Mouse (Mus musculus) megakaryocyte, embryonic 14.5 days (primary cell): Measurements from ENCODE around the gene Pcbp1. TPM values are rescaled to one million over a fixed set of nuclear protein-coding genes. Genes with fewer than 3 reads are reported as not detected.
A peak's percentile ranks its signal among the peaks of the same experiment; 100 is the strongest.
"Not testable (repeated sequence)": the region's sequence is repeated elsewhere in the genome, so short reads cannot be mapped to it uniquely, and the experiment has no call there.

Experiments
- H3K27me3 ChIP-seq: replicated peaks from 2 replicates; pipeline ENCODE3; 2012; ENCODE audit warnings: inconsistent platforms
- H3K36me3 ChIP-seq: replicated peaks from 2 replicates; pipeline ENCODE3; 2012; ENCODE audit warnings: low read length, inconsistent platforms, mixed read lengths
- H3K4me1 ChIP-seq: 2 replicates; pipeline ENCODE4 v1.6.1; 2012; ENCODE audit warnings: inconsistent platforms
- H3K4me3 ChIP-seq: replicated peaks from 2 replicates; pipeline ENCODE3; 2012; ENCODE audit warnings: moderate library complexity, mild to moderate bottlenecking, inconsistent platforms
- H3K9me3 ChIP-seq: 2 replicates; pipeline ENCODE4 v1.6.1; 2012; ENCODE audit warnings: inconsistent platforms
- FLI1 ChIP-seq: IDR thresholded peaks from 2 replicates; pipeline ENCODE4 v1.6.1; 2012; ENCODE audit warnings: low read length, inconsistent platforms, mixed read lengths
- GATA1 ChIP-seq: IDR thresholded peaks from 3 replicates; pipeline ENCODE4 v1.6.1; 2012; ENCODE audit warnings: mixed read lengths, low read length, inconsistent platforms, borderline replicate concordance
- polyA plus RNA-seq: library from polyadenylated mRNA; stranded (reverse); fragments of >175 nt; gene quantifications from 2 replicates; pipeline ENCODE4 v1.2.3, GENCODE M21; 2012; ENCODE audit warnings: low replicate concordance; ENCODE audit not compliant: insufficient read depth

Pcbp1 gene
- polyA plus RNA-seq, 1 experiment, result 984 TPM

DNA sequence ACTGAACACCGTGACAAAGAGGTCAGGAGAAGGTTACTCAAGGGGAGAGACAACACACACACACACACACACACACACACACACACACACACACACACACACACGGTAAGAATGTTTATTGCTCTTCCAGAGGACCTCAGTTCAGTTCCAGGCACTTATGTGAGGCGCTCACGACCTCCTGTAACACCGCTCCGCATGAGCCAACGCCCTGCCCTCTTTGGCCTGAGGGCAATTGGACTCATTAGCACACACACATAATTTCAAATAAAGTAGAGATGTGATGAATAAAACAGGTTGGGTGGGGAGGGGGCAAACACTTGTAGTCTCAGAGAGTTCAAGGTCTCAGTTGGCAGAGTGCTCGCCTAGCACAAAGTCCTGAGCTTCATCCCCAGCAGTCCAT, 30.0 kb downstream of the Pcbp1 start:
- Histone ChIP-seq H3K9me3 (peaks cover 4% of the 10 kb centered on the region), H3K4me3 (no peak overlapping the region), H3K4me1 (peaks cover 46% of the 10 kb centered on the region), H3K27me3 (no peaks in the 10 kb centered on the region), H3K36me3 (no peaks in the 10 kb centered on the region)
- no peak for TF ChIP-seq GATA1
- no peak for TF ChIP-seq FLI1

DNA sequence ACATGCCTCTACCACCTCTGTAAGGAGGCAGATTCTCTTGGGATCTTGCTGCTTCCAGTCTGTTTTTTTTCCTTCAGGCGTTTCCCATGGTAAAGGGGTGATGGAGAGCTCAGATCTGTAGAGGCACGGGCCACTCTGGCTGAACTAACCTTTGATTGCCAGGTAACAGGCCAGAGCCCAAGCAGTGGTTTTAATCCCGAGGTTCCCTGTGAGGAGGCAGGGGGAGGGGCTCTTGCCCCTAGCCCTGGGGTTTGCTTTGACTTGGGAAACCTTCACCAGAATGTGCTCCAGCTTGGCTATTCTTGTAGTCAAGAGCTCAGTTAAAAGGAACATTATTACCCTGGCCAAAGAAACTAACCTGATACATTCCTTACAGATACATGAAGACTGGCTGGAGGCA, 30.5 kb downstream of the Pcbp1 start:
- Histone ChIP-seq H3K36me3 (no peaks in the 10 kb centered on the region), H3K9me3 (peaks cover 4% of the 10 kb centered on the region), H3K27me3 (no peaks in the 10 kb centered on the region), H3K4me1 (peaks cover 46% of the 10 kb centered on the region), H3K4me3 (no peak overlapping the region)
- TF ChIP-seq FLI1 (no peak), GATA1 (no peak)

DNA sequence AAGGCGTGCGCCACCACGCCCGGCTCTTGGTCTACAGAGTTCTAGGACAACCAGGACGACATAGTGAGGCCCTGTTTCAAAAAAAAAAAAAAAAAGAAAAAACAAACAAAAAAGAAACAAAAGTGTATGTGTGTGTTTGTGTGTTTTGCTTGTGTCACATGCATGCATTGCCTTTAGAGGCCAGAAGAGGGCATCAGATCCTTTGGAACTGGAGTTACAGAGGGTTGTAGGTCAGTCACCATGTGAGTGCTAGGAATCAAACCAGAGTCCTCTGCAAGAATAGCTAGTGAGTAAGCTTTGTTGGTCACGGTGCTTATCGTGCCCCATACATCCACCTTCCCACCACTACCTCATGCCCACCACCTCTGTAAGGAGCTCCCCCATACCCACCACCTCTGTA, 31.4 kb downstream of the Pcbp1 start:
- peaks cover 44% of the 10 kb centered on the region for H3K4me1 ChIP-seq

DNA sequence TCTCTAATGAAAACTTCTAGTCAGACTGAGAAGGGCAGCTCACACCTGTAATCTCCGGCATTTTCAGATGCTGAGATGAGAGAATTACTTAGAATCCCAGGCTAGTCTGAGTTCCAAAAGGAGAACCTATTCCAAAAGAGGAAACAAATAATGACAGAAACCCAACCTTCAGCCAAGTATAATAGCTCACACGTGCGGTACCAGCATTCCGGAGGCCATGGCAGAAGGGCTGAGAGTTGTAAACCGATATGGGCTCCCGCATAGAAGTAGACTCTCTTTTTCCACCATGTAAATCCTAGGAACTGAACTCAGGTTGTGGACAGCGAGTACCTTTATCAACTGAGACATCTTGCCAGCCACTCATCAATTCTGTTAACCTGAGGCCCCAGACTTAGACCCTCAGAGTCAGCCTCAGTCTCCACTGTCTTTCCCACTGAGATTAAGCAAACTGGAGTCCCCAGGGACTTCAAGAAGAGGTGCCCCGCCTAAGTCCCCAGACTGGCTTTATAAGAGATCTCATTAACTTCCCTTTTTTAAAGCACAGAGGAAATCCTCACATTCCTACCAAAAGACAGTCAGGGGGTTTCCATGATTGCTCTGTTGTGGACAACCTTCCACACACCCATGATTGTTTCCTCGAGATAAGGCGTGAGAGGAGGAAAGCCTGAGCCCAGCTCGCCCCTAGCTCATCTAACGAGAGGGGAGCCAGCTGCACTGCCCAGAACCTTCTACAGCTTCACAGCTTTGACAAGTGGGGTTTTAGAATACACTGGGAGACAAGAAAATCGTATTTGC, 32.5 kb downstream of the Pcbp1 start:
- Histone ChIP-seq H3K9me3 (peaks cover 4% of the 10 kb centered on the region), H3K4me1 (peaks cover 35% of the 10 kb centered on the region)

More for the DNA sequence above, 31.4 kb downstream of the Pcbp1 start:
- TF ChIP-seq FLI1 (no peak), GATA1 (no peak)
- H3K9me3 ChIP-seq, result peaks cover 4% of the 10 kb centered on the region
- H3K4me3 ChIP-seq, result no peak overlapping the region
- H3K36me3 ChIP-seq, result no peaks in the 10 kb centered on the region
- H3K27me3 ChIP-seq, result no peaks in the 10 kb centered on the region

DNA sequence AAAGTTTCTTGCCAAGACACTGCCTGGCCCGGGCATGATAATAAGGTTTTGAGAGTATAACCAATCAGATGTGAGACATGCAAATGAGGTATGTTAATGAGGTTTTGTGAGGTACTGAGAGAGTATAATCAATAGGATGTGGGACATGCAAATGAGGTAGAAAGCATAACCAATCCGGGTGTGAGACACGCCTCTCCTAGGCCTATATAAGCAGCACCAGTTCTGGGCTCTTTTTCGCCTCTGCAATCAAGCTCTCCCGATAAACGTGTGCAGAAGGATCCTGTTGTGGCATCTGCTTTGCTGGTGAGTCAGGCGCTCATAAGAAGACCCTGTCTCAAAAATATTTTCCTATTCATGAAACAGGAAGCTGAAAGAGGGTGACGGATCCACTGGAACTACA, 35.7 kb downstream of the Pcbp1 start:
- H3K9me3 ChIP-seq, H3K4me3 ChIP-seq, H3K36me3 ChIP-seq, H3K27me3 ChIP-seq: not testable (repeated sequence)
- peaks cover 40% of the 10 kb centered on the region for H3K4me1 ChIP-seq

More for the DNA sequence above, 32.5 kb downstream of the Pcbp1 start:
- no peaks in the 10 kb centered on the region for H3K27me3 ChIP-seq
- no peak for TF ChIP-seq GATA1
- no peak for TF ChIP-seq FLI1
- peak overlapping the region; percentile 59 for H3K4me3 ChIP-seq
- no peaks in the 10 kb centered on the region for H3K36me3 ChIP-seq

DNA sequence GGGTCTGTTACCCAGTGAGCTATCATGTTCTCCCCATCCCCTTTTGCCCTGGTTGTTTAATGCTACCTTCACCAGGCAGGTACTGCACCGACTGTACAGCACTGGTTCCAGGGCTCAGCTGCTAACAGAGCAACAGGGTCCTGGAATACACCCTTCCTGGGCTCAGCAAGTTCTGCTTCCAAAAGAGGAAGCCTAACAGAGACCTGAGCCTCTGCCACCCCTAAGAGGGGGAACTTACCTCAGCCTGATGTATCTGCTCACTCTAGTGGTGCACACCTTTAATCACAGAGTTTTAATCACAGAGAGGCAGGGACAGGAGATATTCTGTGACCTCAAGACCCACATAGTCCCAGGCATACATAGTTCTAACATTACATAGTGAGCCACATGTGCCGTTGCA, 36.2 kb downstream of the Pcbp1 start:
- Histone ChIP-seq H3K27me3 (no peaks in the 10 kb centered on the region), H3K36me3 (no peaks in the 10 kb centered on the region), H3K4me1 (peaks cover 40% of the 10 kb centered on the region), H3K4me3 (no peak overlapping the region), H3K9me3 (peaks cover 2% of the 10 kb centered on the region)
- TF ChIP-seq GATA1 (no peak), FLI1 (no peak)

DNA sequence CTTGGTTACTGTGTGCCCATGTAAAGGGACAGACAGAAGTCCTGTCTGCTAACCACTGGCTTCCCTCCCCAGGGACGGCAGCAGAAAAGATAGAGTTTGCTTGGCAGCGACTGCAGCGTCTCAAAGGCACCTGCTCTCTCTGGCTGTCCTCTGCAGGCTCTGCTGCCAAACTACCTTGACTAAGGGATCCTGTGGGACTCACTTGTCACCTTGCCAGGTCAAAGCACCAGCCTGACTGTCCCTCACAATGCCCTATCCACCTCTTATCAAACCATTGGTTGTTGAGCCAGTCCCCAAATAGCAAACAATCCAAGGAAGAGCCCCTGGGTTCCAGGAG, 38.0 kb downstream of the Pcbp1 start:
- TF ChIP-seq FLI1 (no peak), GATA1 (no peak)
- Histone ChIP-seq H3K36me3 (no peaks in the 10 kb centered on the region), H3K4me1 (peaks cover 39% of the 10 kb centered on the region), H3K27me3 (no peaks in the 10 kb centered on the region), H3K4me3 (peak overlapping the region; percentile 89), H3K9me3 (no peaks in the 10 kb centered on the region)

DNA sequence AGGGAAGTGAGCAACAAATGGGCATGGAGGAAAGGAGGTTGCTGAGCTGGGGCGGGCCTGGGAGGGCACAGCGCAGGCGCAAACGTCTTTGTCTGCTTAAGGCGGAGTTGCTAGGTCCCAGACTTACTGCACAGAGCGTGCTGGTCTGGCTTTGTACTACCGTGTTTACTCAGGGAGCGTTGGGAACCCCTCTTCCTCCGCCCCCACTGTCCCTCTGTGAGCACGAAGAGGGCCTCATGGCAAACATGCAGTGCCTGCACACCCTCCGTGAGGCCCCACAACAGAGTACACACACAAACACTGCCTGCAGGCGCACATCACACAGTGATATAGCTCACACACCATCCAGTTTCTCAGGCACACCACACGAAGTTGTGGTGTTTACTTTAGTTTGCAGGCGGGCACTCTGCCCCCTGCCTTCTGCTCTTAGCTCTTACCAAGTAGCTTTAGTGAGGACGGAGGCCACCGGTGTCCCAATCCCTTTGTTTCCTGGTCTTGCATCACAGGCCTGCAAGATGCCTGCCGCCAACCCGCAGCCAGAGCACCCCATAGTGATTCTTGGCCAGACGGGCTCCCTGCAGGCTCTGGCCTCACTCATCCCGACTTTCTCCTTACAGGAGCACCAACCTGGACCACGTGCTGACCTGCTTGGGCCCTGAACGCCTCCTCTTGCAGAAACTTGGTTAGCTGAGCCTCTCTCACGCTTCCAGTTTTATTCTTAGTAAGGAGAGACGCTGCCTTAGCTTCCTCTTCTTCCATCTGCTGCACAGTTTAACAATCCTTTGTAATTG, 38.6 kb downstream of the Pcbp1 start:
- H3K4me1 ChIP-seq, result peaks cover 38% of the 10 kb centered on the region
- no peaks in the 10 kb centered on the region for H3K27me3 ChIP-seq
- peak overlapping the region; percentile 89 for H3K4me3 ChIP-seq
- TF ChIP-seq FLI1 (no peak), GATA1 (no peak)
- H3K9me3 ChIP-seq, result no peaks in the 10 kb centered on the region
- no peaks in the 10 kb centered on the region for H3K36me3 ChIP-seq

DNA sequence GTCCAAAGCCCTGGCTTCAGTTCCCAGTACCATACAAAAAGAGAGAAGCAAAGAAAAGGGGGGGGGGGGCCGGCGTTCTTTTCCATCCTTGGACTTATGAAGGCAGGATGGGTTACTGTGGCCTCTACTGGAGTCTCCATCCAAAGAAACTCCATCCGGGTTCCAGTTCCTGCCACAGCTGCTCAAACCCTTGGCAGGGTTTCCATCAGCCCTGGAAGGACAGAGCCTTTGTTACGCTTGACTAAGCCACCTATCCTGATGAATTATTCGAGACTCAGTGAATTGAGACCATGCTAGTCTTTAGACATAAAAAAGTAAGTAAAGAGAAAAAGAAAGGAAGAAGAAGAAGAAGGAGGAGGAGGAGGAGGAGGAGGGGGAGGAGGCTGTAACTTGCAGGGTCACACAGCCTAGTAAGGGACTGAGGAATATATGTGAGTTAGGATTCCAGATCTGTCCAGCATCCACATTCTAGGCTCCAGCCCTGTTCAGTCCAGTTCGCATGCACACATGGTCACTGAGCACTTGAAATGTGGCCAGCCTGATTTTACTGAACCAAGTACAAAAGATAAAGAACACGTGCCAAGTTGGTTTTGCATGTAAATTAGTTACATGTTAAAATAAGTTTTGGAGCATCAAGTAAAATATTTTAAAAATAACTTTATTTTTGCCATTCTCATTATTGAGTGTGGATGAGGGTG, 40.0 kb downstream of the Pcbp1 start:
- no peaks in the 10 kb centered on the region for H3K9me3 ChIP-seq
- H3K4me1 ChIP-seq, result peaks cover 46% of the 10 kb centered on the region
- no peak for TF ChIP-seq FLI1
- no peak for TF ChIP-seq GATA1
- no peaks in the 10 kb centered on the region for H3K27me3 ChIP-seq
- H3K4me3 ChIP-seq, result no peak overlapping the region
- H3K36me3 ChIP-seq, result no peaks in the 10 kb centered on the region

DNA sequence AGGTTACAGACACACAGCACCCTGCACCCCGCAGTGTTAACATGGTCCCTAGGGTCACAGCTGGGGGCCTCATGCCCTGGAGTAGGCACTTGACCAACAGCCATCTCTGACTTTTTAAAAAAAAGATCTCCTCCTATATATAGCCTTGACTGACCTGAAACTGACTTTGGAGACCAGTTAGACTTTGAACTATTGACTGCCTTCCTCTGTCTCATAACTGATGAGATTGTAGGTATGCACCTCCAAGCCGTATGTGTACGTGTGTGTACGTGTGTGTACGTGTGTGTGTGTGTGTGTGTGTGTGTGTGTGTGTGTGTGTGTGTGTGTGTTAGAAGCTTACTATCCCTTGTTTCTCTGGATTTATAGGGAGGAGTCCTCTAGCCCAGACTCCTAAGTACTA, 44.2 kb downstream of the Pcbp1 start:
- Histone ChIP-seq H3K9me3 (no peaks in the 10 kb centered on the region), H3K36me3 (no peaks in the 10 kb centered on the region), H3K4me3 (no peak overlapping the region), H3K4me1 (peaks cover 72% of the 10 kb centered on the region), H3K27me3 (no peaks in the 10 kb centered on the region)
- TF ChIP-seq GATA1 (no peak), FLI1 (no peak)
